Mouse (Mus musculus) forebrain, postnatal 0 days (tissue): ENCODE measurements around the gene Rpl15. TPM values are rescaled to one million over a fixed set of nuclear protein-coding genes. Genes with fewer than 3 reads are reported as not detected.
"Not testable (repeated sequence)": the region's sequence is repeated elsewhere in the genome, so short reads cannot be mapped to it uniquely, and the experiment has no call there.

Experiments
- ATAC-seq: fragments of 200-750 bp; cut with Nextera tagmentation; 2 replicates; pipeline ENCODE4 v1.8.0; 2017; ENCODE audit warnings: mild to moderate bottlenecking, moderate library complexity
- DNase-seq: peaks from one replicate; pipeline ENCODE4 v3.0.0-alpha.2; 2015
- H3K27ac ChIP-seq: fragments of 300-500 bp; sonication (generic); 2 replicates; pipeline ENCODE4 v1.5.1; 2014; ENCODE audit warnings: low read depth, mild to moderate bottlenecking, antibody characterized with exemption, low read length, moderate library complexity, mixed read lengths
- H3K27me3 ChIP-seq: fragments of 300-500 bp; sonication (generic); 2 replicates; pipeline ENCODE4 v1.6.1; 2014; ENCODE audit warnings: mild to moderate bottlenecking, low read length, mixed read lengths; ENCODE audit not compliant: insufficient read depth
- H3K36me3 ChIP-seq: fragments of 300-500 bp; sonication (generic); 2 replicates; pipeline ENCODE4 v1.6.1; 2014; ENCODE audit warnings: mild to moderate bottlenecking, moderate library complexity; ENCODE audit not compliant: insufficient read depth
- H3K4me1 ChIP-seq: fragments of 300-500 bp; sonication (generic); 2 replicates; pipeline ENCODE4 v1.6.1; 2014; ENCODE audit warnings: antibody characterized with exemption; ENCODE audit not compliant: insufficient read depth
- H3K4me2 ChIP-seq: fragments of 300-500 bp; sonication (generic); 2 replicates; pipeline ENCODE4 v1.6.1; 2014; ENCODE audit warnings: low read depth, mild to moderate bottlenecking, moderate library complexity
- H3K4me3 ChIP-seq: fragments of 300-500 bp; sonication (generic); 2 replicates; pipeline ENCODE4 v1.5.1; 2014; ENCODE audit warnings: low read depth, low read length, mixed read lengths
- H3K9ac ChIP-seq: fragments of 300-500 bp; sonication (generic); 2 replicates; pipeline ENCODE4 v1.6.1; 2014; ENCODE audit warnings: mild to moderate bottlenecking
- H3K9me3 ChIP-seq: fragments of 300-500 bp; sonication (generic); 2 replicates; pipeline ENCODE4 v1.6.1; 2016; ENCODE audit warnings: low read length
- CTCF ChIP-seq: sonication (generic); IDR thresholded peaks from 2 replicates; pipeline ENCODE4 v1.5.1; 2016; ENCODE audit warnings: antibody characterized with exemption, control low read depth, low read depth
- WGBS: fragments of 180-500 bp; shearing (Covaris S2); extraction: QIAGEN DNeasy Blood & Tissue Kit; methylation state at CpG from one replicate; pipeline ENCODE4 v1.1.7; 2014; 5-methylcytosine and 5-hydroxymethylcytosine counted together
- polyA plus RNA-seq: library from polyadenylated mRNA; unstranded; fragments of >200 nt; fragmentation: Nextera tagmentation; extraction: Ambion mirVana; gene quantifications from 2 replicates; pipeline ENCODE4 v1.2.1, GENCODE M21; 2015
- total RNA-seq: library from RNA; depleted of rRNA; stranded (reverse); fragments of >200 nt; gene quantifications from 2 replicates; pipeline ENCODE4 v1.2.3, GENCODE M21; 2014

Rpl15 gene
- total and polyA plus RNA-seq, 2 experiments from 2014 or later: 300 to 701 TPM

- ATAC-seq (no peak), DNase-seq (no peak)
- no peaks in the 10 kb centered on the region for H3K36me3 ChIP-seq
- no peaks in the 10 kb centered on the region for H3K4me1 ChIP-seq
- 88% methylated on average over 21 of the region's 21 CpGs for WGBS
- no peak for TF ChIP-seq CTCF
- H3K27ac ChIP-seq: no peak overlapping the region
- H3K9ac ChIP-seq: no peak overlapping the region
- H3K27me3 ChIP-seq: no peaks in the 10 kb centered on the region
- H3K4me2 ChIP-seq: no peak overlapping the region
- no peaks in the 10 kb centered on the region for H3K9me3 ChIP-seq
- H3K4me3 ChIP-seq: no peak overlapping the region
Measured at GRCm38 (mm10) chr14:18242638-18243130, 28.5 kb downstream of the Rpl15 start.

- H3K4me2 ChIP-seq: no peak overlapping the region
- H3K9ac ChIP-seq: no peak overlapping the region
- no peaks in the 10 kb centered on the region for H3K27me3 ChIP-seq
- no peaks in the 10 kb centered on the region for H3K36me3 ChIP-seq
- 93% methylated on average over 4 of the region's 4 CpGs for WGBS
- ATAC-seq (no peak), DNase-seq (no peak)
- H3K4me1 ChIP-seq: no peaks in the 10 kb centered on the region
- no peaks in the 10 kb centered on the region for H3K9me3 ChIP-seq
- no peak overlapping the region for H3K27ac ChIP-seq
- no peak for TF ChIP-seq CTCF
- no peak overlapping the region for H3K4me3 ChIP-seq
Measured at GRCm38 (mm10) chr14:18241786-18242185, 29.4 kb downstream of the Rpl15 start.

- Histone ChIP-seq H3K4me2 (no peak overlapping the region), H3K9me3 (no peaks in the 10 kb centered on the region), H3K4me1 (no peaks in the 10 kb centered on the region), H3K27me3 (no peaks in the 10 kb centered on the region), H3K4me3 (no peak overlapping the region), H3K27ac (no peak overlapping the region), H3K36me3 (no peaks in the 10 kb centered on the region), H3K9ac (no peak overlapping the region)
- TF ChIP-seq CTCF: no peak
- DNase-seq (no peak), ATAC-seq (no peak)
- WGBS: 70% methylated on average over 7 of the region's 7 CpGs
Measured at GRCm38 (mm10) chr14:18240132-18240531, 31.1 kb downstream of the Rpl15 start.

DNA sequence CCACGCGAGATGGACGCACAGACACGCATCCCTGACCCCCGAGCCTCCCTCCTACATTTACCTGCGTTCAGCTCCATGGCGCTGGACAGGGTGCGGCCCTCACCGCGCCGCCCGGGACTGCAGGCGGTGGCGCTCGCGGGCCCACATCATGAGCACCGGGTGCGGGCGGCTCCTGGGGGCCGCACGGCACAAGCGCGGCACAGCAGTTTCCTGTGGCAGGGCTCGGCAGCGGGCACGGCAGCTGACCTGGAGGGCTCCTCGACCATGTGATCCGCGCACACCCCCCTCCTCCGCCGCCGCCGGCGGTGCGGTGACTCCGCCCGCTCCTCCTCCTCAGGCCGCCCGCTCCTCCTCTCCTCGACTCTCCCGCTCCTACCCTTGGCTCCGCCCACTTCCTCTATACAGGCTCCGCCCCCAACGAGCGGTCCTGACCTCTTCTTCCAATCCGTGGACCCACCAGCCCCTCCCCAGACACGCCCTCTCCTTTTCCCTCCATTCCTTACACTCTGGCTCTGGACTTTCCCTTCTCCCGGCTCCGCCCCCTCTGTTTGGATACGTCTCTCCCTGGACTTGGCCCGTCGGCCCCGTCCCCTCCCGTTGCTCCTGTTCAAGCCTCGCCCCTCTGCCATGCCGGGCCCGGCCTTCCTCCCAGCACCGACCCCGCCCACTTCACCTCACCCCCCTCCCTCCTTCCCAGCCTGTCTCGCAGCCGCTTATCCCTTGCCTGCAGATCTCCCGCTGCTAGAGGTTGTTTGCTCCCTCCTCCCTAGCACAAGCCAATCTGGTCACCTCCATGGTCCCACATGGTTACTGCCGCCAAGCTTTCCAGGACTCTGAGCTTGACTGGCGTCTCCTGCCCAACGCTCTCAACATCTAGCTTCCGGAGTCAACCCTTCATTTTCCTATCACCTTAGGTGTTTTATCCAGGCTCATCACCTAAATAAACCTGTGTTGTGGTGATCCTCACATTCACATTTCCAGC is 32.1 kb downstream of the Rpl15 start, which contains the start of gene Nr1d2:
Gene Nr1d2, minus strand, starts transcription at position 378 of the 982 bp plus-strand sequence.
- Histone ChIP-seq H3K4me2 (peak within 1 kb of the TSS; percentile 79), H3K4me1 (no peaks in the 10 kb centered on the region), H3K27ac (peak within 1 kb of the TSS; percentile 91), H3K9ac (peak within 1 kb of the TSS; percentile 89), H3K27me3 (no peaks in the 10 kb centered on the region), H3K9me3 (no peaks in the 10 kb centered on the region), H3K36me3 (no peaks in the 10 kb centered on the region), H3K4me3 (peak within 1 kb of the TSS; percentile 93)
- under 1% methylated on average over 49 of the region's 66 CpGs for WGBS
- ATAC-seq: peak; percentile 86
- peak; percentile 57 for TF ChIP-seq CTCF
- peak; percentile 94 for DNase-seq

DNA sequence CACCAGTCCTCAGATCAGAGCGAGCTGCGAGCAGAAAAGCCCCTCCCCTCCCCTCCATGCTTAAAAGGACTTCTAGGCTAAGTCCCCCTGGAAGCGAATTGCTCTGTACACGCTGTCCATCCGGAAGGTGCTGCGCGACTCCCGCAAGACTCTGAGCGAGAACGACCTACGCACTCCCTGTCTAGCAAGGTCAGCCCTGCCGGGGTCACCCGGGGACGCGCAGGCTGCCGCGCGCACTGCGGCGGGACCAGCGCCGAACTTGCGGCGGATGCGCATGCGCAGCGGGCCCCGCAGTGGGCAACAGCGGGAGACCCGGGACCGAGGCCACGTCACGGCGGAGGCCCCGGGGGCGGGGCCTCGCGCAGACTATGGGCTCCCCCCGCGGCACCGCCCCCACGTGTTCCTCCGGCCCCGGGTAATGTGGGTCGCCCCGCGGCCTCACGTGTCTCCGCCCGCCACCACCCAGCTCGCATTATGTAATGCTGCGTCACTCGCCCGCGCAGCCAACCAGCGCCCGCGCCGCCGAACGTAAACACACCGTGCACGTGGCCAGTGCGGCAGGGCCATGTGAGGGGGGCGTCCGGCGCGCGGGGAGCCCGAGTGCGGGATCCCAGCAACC is 33.0 kb downstream of the Rpl15 start:
- peak overlapping the region; percentile 93 for H3K4me3 ChIP-seq
- H3K9me3 ChIP-seq: no peaks in the 10 kb centered on the region
- H3K27me3 ChIP-seq: no peaks in the 10 kb centered on the region
- H3K27ac ChIP-seq: peak overlapping the region; percentile 91
- peak overlapping the region; percentile 89 for H3K9ac ChIP-seq
- H3K36me3 ChIP-seq: no peaks in the 10 kb centered on the region
- peak overlapping the region; percentile 79 for H3K4me2 ChIP-seq
- no peak for TF ChIP-seq CTCF
- ATAC-seq (peak; percentile 95), DNase-seq (peak; percentile 97)
- WGBS: 1% methylated on average over 70 of the region's 71 CpGs
- no peaks in the 10 kb centered on the region for H3K4me1 ChIP-seq

GRCm38 (mm10) chr14:18237381-18237780 is 33.8 kb downstream of the Rpl15 start:
- H3K4me2 ChIP-seq: peak overlapping the region; percentile 79
- no peak for TF ChIP-seq CTCF

DNA sequence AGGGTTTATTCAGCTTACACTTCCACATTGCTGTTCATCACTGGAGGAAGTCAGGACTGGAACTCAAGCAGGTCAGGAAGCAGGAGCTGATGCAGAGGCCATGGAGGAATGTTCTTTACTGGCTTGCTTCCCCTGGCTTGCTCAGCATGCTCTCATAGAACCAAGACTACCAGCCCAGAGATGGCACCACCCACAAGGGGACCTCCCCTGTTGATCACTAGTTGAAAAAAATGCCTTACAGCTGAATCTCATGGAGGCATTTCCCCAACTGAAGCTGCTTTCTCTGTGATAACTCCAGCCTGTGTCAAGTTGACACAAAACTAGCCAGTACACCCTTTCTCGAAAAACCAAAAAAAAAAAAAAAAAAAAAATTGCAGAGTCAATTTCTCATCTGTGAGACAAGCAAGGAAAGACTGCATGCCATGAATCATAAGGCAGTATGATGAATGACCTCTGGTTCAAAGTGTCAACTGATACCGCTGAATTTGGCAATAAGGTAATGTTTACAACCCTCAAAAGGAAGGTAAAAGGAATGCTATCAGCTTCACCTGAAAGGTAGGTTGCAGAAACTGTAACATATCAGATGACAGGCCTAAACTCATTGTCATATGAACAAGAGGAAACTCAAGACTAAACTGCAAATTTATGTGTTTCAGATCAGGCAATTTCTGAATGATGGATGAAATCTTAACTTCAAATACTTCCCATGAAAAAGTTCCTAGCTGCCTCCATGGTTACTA is 34.5 kb downstream of the Rpl15 start:
- ATAC-seq, H3K4me2 ChIP-seq, H3K4me1 ChIP-seq, H3K4me3 ChIP-seq, H3K9ac ChIP-seq, H3K9me3 ChIP-seq, H3K27me3 ChIP-seq, DNase-seq, H3K27ac ChIP-seq, H3K36me3 ChIP-seq: not testable (repeated sequence)
- WGBS: 91% methylated on average over 2 of the region's 2 CpGs

More at GRCm38 (mm10) chr14:18237381-18237780, 33.8 kb downstream of the Rpl15 start:
- H3K9me3 ChIP-seq: no peaks in the 10 kb centered on the region
- no peaks in the 10 kb centered on the region for H3K4me1 ChIP-seq
- no peaks in the 10 kb centered on the region for H3K36me3 ChIP-seq
- no peak overlapping the region; the same call in 1 of the 2 replicates for H3K4me3 ChIP-seq
- no peak overlapping the region for H3K9ac ChIP-seq
- 45% methylated on average over 4 of the region's 4 CpGs for WGBS
- H3K27me3 ChIP-seq: no peaks in the 10 kb centered on the region
- 0 out of 2 replicates have a peak overlapping the region, but pooled peaks have one; percentile 91 for H3K27ac ChIP-seq
- no peak for DNase-seq
- no peak for ATAC-seq
